Mouse (Mus musculus) heart, postnatal 0 days (tissue): ENCODE data around the gene Mylk.

Experiments
- CTCF ChIP-seq: IDR thresholded peaks from 2 replicates; pipeline ENCODE4 v1.5.1; 2016; ENCODE audit warnings: antibody characterized with exemption, control low read depth, low read depth
- EP300 ChIP-seq: IDR thresholded peaks from 2 replicates; pipeline ENCODE4 v1.6.1; 2016; ENCODE audit warnings: antibody characterized with exemption, low read depth

DNA sequence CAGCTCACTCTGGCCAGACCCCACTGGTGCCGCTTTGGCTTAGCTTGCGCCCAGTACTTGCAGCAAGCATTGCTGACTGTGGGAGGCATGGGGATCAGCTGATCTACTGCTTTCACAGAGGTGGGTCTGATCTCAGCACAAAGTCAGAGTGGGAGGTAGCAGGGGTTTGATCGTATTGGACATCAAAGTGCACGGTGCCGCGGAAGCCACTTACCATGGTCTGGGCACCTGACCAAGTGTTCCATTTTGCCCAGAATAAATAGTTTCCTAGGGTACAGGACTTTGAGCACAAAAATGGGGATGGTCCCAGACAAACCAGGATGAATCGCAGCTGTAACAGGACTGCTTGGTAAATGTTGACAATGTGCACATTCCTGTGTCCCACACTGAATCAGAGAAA is 236.0 kb downstream of the Mylk start:
- TF ChIP-seq CTCF (no peak), EP300 (no peak)
